Mouse (Mus musculus) layer of hippocampus, postnatal 10 days (tissue): ENCODE measurements around the gene Vps8. TPM values are rescaled to one million over a fixed set of nuclear protein-coding genes. Genes with fewer than 3 reads are reported as not detected.

Experiments used
- DNase-seq, 2 experiments: peaks; one replicate each; pipeline ENCODE4 v3.0.0; 2021; ENCODE audit warnings: low spot score in 2 of 2
- total RNA-seq, 2 experiments: library from RNA; stranded (reverse); gene quantifications; 2 replicates each; pipeline ENCODE4 v1.2.3; 2021

Gene Vps8
- total RNA-seq, 2 experiments from 2014 or later = 48.3 to 51.5 TPM

- DNase-seq = no peak
Measured at GRCm38 (mm10) chr16:21547446-21547845, 124.5 kb downstream of the Vps8 start.

- no peak for DNase-seq
Measured at GRCm38 (mm10) chr16:21549751-21550150, 126.8 kb downstream of the Vps8 start.

DNA sequence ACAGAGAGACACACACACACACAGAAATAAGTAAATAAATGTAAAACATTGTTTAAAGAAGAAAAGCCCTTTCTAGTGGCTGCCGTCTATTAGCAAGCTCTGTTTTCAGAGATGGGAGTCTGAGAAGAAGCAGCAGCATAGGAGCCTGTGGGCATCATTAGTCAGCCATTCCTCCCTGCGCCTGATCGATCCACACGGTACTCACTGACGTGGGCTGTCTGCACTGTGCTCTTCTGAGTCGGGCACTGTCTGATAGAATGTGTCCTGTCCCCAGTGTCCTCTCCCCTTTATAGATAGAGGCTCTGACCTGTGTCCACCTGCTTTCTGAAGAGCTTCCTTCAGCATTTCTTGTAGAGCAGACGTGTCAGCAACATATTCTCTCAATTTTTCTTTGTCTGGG, 127.5 kb downstream of the Vps8 start:
- no peak for DNase-seq

- no peak for DNase-seq
Measured at GRCm38 (mm10) chr16:21553506-21553905, 130.6 kb downstream of the Vps8 start.

DNA sequence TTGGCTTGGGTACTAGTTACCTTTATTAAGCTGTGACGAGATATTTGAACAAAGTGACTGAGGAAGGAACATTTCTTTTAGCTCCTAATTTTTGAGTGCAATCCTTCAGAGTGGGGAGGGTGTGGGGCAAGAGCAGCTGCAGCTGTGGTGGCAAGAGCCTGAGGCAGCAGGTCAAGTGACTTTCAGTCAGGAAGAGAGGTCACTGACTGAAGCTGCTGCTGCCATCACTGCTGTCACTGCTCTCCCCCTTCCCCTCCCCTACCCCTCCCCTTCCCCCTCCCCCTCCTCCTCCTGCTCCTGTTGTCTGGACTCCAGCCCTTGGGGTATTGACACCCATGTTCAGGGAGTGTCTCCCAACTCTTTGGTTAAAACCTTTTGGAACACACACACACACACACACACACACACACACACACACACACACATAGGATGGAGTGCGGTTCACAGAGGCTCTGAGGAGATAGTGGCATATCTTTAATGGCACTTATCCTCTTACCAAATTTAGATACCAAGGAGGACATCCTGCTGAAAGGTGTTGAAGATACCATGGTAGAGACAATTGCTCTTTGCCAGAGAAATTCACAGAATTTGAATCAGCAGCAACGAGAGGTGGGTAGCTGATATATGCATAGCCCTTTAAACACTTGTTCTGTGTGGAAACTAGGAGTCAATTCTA, 139.8 kb downstream of the Vps8 start:
- DNase-seq = no peak

- DNase-seq = no peak
Measured at GRCm38 (mm10) chr16:21563322-21563721, 140.4 kb downstream of the Vps8 start.

GRCm38 (mm10) chr16:21567093-21567492, 144.2 kb downstream of the Vps8 start:
- DNase-seq = no peak

DNA sequence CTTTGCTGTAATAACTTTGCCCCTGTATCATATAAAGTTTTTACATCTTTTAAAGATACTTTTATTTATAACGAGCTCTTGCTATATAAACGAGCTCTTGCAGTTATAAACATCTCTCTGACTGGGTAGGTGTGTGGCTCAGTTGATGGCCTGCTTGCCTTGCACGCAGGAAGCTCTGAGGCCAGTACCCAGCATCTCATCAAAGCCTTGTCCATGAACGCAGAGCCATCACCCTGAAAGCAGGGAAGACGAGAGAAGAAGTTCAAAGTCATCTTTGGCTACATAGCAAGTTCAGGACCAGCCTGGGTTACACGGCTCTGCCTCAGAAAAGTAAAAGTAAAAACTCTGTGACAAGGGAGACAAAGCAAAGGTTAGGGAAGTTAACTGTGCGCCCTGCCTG, 147.0 kb downstream of the Vps8 start:
- no peak for DNase-seq

DNA sequence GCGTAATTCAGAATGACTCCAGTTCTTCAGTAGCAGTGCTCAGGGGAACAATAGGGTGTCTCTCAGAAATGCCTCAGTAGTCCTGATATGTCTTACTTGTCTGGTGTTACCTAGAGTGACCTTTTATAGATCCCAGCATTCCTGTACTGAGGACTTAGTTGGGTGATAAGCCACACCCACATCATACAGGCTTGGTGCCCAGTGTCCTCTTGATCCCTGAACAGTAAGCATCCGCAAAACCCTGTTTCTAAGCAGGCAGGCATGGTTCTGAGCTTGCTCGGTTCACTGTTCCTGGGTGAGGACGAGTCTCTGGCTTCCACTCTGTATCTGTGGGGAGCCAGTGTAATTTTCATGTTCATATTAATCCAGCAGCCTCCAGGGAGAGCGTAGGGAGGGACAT, 147.9 kb downstream of the Vps8 start:
- no peak for DNase-seq

DNA sequence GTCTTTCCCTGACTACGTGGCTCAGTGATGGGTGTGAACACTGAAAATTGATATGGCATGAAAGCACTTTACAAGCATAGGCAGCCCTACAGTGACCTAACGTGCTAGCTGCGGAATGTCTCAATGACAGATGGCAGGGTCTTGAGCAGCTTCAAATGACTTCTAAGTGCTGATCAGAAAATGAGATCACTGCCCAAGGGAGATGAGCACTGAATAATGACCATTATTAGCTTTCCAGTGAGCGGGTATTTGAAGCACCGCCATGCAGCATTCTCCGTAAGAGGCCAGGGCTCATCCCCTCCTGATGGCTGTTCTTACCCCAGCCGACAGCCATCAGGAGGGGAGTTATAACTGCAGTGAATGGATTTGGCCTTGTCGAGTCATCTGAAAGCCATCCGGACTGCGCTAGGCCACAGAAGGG, 153.1 kb downstream of the Vps8 start:
- DNase-seq = no peak

GRCm38 (mm10) chr16:21589110-21589509, 166.2 kb downstream of the Vps8 start:
- DNase-seq = no peak

DNA sequence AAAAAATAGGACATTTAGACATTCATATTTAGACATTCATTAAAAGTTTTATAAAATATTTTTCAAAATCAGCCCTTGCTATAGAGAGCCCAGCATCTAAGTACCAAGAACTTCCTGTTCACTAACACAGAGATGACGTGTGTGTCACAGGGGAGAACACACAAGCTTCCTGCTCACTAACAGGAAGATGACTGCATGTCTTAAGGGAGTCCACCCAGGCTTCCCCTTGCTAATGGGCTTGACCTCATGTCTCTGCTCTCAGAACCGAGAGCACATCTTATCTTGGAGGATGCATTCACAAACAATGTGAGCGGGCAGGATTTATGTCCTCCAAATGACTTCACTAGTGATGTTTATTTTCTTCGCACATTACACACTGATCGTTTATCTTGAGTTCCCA, 167.9 kb downstream of the Vps8 start:
- no peak for DNase-seq

DNA sequence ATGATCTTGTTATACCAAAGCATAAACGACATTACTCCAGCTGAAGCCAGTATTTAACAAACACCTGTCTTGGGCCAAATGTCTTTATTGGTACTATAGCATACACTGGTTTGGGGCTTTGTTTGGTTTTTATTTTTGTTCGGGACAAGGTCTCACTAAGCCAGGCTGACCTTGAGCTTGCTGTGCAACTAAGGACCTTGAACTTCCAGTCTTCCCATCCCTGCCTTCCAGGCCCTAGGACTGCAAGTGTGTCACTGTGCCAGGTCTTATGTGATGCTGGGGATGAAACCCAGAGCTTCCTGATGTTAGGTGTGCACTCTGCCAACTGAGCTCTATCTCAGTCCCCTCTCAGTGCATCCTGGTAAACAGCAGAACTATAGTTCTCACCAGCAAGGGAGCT, 168.6 kb downstream of the Vps8 start:
- DNase-seq = no peak

DNA sequence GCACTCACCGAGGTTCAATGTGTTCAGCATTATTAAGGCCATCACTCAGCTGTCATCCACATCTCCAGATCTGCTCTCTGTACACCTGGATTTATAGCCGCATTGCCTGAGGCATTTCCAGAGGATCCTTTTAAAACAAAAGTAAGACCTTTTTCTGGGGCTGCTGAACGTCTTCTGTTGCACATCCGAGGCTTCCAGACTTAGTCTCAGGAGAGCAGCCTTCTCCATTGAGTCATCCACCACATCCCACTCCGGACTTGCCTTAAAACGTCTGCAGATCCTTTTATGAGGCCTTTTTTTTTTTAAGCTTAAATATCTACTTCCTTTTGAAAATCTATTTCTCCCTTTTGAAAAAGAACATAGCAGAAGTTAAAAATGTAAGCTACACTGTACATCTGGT, 172.6 kb downstream of the Vps8 start:
- DNase-seq = no peak

DNA sequence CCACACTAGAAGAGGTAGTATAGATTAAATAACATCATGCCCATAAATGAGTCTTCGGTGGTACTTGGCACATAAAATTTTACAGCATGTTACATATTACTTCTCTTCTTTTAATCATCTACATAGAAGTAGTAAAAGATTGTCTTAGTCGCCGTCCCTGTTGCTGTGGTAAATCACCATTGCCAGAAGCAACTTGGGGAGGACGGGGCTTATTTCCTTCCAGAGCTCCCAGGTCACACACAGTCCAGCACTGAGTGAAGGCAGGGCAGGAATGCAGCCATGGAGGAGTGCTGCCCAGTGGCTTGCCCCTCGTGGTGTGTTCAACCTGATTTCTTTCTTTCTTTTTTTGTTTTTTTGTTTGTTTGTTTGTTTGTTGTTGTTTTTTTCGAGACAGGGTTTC, 181.4 kb downstream of the Vps8 start:
- no peak for DNase-seq

- no peak for DNase-seq
Measured at GRCm38 (mm10) chr16:21606249-21607020, 183.5 kb downstream of the Vps8 start.

DNA sequence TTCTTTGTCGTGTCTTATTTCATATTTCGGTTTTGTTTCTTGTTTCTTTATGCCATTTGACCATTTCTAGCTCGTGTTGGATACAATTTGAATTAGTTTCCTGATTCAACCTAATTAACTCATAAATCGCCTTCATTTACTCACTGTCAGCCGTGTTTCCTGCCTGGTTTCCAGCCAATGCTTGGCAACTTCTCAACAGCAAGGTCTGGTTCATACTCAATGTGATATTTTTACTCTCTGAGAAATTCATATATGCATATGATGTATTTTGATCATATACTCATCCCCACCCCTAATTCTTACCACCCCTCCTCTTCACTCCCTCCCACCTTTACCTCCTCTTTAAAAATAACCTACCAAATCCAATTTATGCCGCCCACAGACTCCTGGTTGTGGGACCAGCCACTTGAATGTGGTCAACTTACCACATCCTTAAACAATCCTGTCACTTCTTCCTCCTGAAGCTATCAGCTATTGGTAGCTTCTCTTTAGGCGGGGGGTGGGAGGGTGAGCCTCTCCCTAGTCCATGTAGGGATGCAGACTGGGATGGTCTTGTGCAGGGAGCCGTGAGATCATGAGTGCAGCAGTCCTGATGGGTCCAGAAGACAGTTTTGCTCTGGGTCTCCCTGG, 184.2 kb downstream of the Vps8 start:
- no peak for DNase-seq

DNA sequence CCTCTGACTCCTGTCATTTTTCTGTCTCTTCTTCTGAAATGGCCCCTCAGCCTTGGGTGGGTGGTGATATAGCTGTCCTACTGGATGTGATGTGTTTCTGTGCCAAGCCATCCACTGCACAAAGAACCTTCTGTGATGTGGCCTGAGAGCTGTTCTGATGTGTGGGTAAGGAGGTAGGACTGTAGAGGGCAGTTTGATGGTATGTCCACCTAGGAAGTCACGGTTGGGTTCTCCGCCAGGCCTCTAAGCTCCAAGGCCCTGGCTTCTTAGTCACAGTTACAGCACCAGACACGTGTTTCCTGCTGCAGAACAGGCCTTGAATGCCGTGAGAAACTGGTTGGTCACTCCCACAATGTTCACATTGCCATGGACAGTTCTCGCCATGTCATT, 184.7 kb downstream of the Vps8 start:
- DNase-seq = no peak

- DNase-seq = no peak
Measured at GRCm38 (mm10) chr16:21608176-21608865, 185.4 kb downstream of the Vps8 start.

DNA sequence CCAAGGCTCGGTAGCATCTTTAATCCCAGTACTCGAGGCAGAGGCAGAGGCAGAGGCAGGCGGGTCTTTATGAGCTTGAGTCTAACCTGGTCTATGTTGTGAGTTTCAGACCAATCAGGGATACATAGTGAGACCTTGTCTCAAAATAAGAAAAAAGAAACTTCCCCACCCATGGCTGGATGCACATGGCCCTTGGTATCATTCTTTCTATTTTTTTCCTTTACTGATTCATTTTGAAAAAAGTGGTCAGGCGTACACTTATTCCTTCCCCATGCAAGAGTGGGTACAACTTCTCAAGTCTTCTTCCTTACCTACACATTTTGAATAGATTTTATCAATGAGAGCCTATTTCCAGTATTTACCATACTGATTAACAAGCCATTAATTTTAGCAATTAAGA, 187.6 kb downstream of the Vps8 start:
- DNase-seq = no peak

- DNase-seq = peak; percentile 43 to 56
Measured at GRCm38 (mm10) chr16:21615802-21616201, 192.9 kb downstream of the Vps8 start.

GRCm38 (mm10) chr16:21620630-21621029, 197.7 kb downstream of the Vps8 start:
- no peak for DNase-seq
